Mouse (Mus musculus): ENCODE results near the gene Armc9. TPM values are rescaled to one million over a fixed set of nuclear protein-coding genes. Genes with fewer than 3 reads are reported as not detected.

Armc9 gene
- polyA plus RNA-seq, 1 experiment from 2014 or later = 13.7 TPM

DNA sequence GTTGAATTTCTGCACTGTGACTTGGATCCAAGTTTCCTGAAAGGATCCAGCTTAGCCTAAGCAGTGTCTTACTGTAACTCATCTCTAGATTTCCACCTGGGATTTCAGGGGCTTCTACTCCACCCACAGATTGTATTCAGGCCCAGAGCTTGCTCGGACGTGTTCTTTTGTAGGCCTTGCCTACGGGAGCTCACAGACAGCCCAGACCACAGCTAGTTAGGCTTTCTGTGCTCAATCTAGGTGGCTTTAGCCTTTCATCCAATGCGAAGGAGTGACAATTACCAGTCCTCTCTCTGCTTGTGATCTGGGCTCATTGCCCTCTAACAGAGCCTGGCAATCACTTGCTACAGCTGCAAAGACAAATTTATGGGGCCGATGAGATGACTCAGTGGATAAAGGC is 8.3 kb upstream of the Armc9 start:
- H3K27ac ChIP-seq (replicated peaks) = no peak overlapping the region
- ATAC-seq (ENCODE audit: extremely low read depth, insufficient number of reproducible peaks, low FRiP score, low TSS enrichment) = no peak

DNA sequence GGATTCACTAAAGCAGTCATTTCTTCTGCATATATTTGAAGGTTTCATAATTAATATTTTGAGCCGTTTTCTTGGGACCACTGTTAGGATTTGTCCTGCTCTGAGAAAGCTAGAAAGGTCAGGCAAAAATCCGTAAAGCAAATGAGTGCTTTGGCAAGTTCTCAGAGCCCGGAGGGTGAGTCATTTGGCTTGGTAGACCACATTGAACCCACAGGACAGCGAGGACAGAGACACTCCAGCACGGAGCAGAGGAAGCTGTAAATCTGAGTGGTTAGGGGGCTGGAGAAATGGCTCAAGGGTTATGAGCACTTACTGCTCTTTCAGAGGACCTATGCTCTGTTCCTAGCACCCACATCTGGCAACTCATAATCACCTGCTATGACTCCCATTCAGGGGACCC is 7.0 kb upstream of the Armc9 start:
- WGBS = 66% methylated on average over 5 of the region's 5 CpGs
- H3K27me3 ChIP-seq (replicated peaks) = no peaks in the 10 kb centered on the region

More for the DNA sequence above, 8.3 kb upstream of the Armc9 start:
- H3K27me3 ChIP-seq (replicated peaks) = no peaks in the 10 kb centered on the region
- peaks cover 7% of the 10 kb centered on the region; the same call in 1 of the 2 replicates for H3K36me3 ChIP-seq
- 81% methylated on average over 5 of the region's 5 CpGs for WGBS
- H3K4me2 ChIP-seq = no peak overlapping the region
- no peaks in the 10 kb centered on the region for H3K9me3 ChIP-seq
- 0 out of 2 replicates have a peak, but pooled peaks cover 11% of the 10 kb centered on the region for H3K4me1 ChIP-seq
- no peak overlapping the region for H3K9ac ChIP-seq
- H3K4me3 ChIP-seq = no peak overlapping the region

DNA sequence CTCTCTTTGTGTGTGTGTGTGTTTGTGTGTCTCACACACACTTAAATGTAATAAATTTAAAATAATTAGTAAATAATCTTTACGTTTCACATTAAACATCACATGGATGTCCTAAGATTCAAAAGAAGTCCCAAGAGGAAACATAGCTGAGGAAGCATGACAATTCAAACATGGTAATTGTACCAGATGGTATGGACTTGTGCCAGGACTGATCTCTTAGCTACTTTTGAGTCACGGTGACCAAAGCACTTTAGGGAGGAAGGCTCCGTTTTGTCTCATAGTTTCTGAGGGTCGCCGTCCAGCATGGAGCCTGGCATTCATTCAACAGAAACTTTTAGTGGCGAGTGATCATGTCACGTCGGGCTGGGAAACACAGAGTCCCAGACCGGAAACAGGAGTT is 6.4 kb upstream of the Armc9 start:
- H3K4me2 ChIP-seq = no peak overlapping the region
- no peak overlapping the region for H3K4me3 ChIP-seq
- no peaks in the 10 kb centered on the region for H3K9me3 ChIP-seq
- H3K27ac ChIP-seq (replicated peaks) = no peak overlapping the region
- no peak overlapping the region for H3K9ac ChIP-seq
- no peak for ATAC-seq (ENCODE audit: extremely low read depth, insufficient number of reproducible peaks, low FRiP score, low TSS enrichment)
- H3K4me1 ChIP-seq = 0 out of 2 replicates have a peak, but pooled peaks cover 7% of the 10 kb centered on the region
- WGBS = 65% methylated on average over 9 of the region's 9 CpGs
- H3K36me3 ChIP-seq = no peaks in the 10 kb centered on the region
- H3K27me3 ChIP-seq (replicated peaks) = no peaks in the 10 kb centered on the region

More for the DNA sequence above, 7.0 kb upstream of the Armc9 start:
- no peak for ATAC-seq (ENCODE audit: extremely low read depth, insufficient number of reproducible peaks, low FRiP score, low TSS enrichment)
- Histone ChIP-seq H3K36me3 (0 out of 2 replicates have a peak, but pooled peaks cover 2% of the 10 kb centered on the region), H3K9me3 (no peaks in the 10 kb centered on the region), H3K9ac (no peak overlapping the region), H3K4me1 (0 out of 2 replicates have a peak, but pooled peaks cover 7% of the 10 kb centered on the region), H3K4me3 (no peak overlapping the region), H3K27ac (replicated peaks) (no peak overlapping the region), H3K4me2 (no peak overlapping the region)

DNA sequence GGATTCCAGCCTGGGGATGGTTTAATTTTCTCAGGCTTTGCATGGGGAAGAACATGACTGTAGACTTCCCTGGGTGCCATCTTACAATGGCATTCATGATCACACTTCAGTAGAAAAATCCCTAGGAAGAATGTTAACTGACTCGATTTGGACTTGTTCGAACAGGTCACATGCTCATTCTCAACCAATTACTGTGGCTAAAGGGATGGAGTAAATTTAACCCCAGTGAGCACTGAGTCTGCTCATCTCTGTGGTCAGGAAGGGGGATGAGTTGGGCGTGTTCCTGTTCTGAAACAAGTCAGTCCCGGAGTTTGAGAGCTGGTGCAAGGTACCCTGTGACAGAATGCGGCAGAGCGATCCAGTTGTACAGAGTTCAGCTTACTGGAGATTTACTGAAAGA is 3.7 kb upstream of the Armc9 start:
- Histone ChIP-seq H3K9ac (no peak overlapping the region), H3K27ac (replicated peaks) (no peak overlapping the region), H3K27me3 (replicated peaks) (no peaks in the 10 kb centered on the region), H3K9me3 (no peaks in the 10 kb centered on the region), H3K4me1 (peaks cover 18% of the 10 kb centered on the region), H3K4me2 (no peak overlapping the region), H3K4me3 (no peak overlapping the region), H3K36me3 (no peaks in the 10 kb centered on the region)
- ATAC-seq (ENCODE audit: extremely low read depth, insufficient number of reproducible peaks, low FRiP score, low TSS enrichment) = no peak
- 67% methylated on average over 6 of the region's 6 CpGs for WGBS

DNA sequence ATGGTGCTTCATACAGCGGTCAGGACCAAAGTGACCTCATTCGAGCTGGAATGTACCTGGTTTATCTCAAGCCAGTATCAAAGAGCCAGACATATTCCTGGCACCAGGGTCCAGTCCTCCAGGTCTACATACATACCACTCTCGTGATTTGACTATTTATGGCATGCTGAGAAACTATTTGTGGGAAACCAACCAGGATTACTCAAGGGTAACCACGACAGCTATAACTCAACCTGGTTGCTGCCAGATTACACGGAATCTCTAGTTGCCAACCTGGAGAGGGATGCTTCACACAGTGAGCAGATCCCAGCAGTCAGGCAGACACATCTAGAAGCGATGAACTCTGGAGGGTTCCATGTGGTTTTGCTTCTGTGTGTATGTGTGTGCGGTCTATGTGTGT is 3.2 kb upstream of the Armc9 start:
- ATAC-seq (ENCODE audit: extremely low read depth, insufficient number of reproducible peaks, low FRiP score, low TSS enrichment) = no peak
- Histone ChIP-seq H3K27me3 (replicated peaks) (no peaks in the 10 kb centered on the region), H3K27ac (replicated peaks) (no peak overlapping the region), H3K4me3 (no peak overlapping the region), H3K36me3 (no peaks in the 10 kb centered on the region), H3K9ac (no peak overlapping the region), H3K4me2 (no peak overlapping the region), H3K4me1 (peaks cover 18% of the 10 kb centered on the region), H3K9me3 (no peaks in the 10 kb centered on the region)
- 51% methylated on average over 7 of the region's 7 CpGs for WGBS

DNA sequence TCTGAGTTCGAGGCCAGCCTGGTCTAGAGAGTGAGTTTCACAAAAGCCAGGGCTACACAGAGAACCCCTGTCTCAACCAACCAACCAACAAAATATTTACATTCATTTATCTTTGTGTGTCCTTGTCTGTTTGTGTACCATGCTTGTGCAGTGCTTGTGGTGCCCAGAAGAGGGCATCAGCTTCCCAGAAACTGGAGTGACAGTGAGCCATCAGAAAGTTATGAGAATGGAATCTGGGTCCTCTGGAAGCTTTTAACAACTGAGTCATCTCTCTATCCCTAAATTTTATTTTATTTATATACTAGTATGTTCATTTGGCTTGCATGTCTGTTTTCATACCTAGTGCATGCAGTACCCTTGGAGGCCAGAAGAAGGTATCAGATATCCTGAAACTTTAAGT is 2.0 kb upstream of the Armc9 start:
- H3K9me3 ChIP-seq = no peaks in the 10 kb centered on the region
- no peak for ATAC-seq (ENCODE audit: extremely low read depth, insufficient number of reproducible peaks, low FRiP score, low TSS enrichment)

DNA sequence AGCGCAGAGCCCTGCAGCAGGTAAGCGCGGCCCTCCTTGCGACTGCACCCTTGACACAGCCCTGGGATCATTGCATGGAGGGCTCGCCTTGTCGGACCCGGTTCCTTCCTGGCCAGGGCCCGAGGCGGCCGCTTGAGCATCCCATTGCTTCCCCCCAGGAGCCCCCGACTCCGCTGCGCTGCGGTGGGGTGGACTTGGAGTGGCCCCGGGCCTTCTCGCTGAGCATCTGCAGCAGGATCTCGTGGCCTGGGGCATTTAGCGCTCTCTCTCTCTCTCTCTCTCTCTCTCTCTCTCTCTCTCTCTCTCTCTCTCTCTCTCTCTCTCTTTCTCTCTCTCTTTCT is 214 bp downstream of the Armc9 start:
- H3K27ac ChIP-seq (replicated peaks) = no peak overlapping the region; the same call in 1 of the 2 replicates
- H3K4me2 ChIP-seq = peak overlapping the region; percentile 87
- H3K9ac ChIP-seq = peak overlapping the region; percentile 89
- ATAC-seq (ENCODE audit: extremely low read depth, insufficient number of reproducible peaks, low FRiP score, low TSS enrichment) = no peak
- H3K36me3 ChIP-seq = peaks cover 15% of the 10 kb centered on the region; the same call in 1 of the 2 replicates
- H3K4me3 ChIP-seq = peak overlapping the region; percentile 92
- peaks cover 18% of the 10 kb centered on the region for H3K4me1 ChIP-seq
- H3K27me3 ChIP-seq (replicated peaks) = no peaks in the 10 kb centered on the region
- no peaks in the 10 kb centered on the region for H3K9me3 ChIP-seq
- WGBS = under 1% methylated on average over 18 of the region's 18 CpGs

More for the DNA sequence above, 2.0 kb upstream of the Armc9 start:
- WGBS = 85% methylated on average over 1 of the region's 1 CpGs
- Histone ChIP-seq H3K27ac (replicated peaks) (no peak overlapping the region), H3K4me3 (no peak overlapping the region), H3K9ac (no peak overlapping the region), H3K4me1 (peaks cover 18% of the 10 kb centered on the region), H3K36me3 (no peaks in the 10 kb centered on the region), H3K27me3 (replicated peaks) (no peaks in the 10 kb centered on the region), H3K4me2 (no peak overlapping the region)

DNA sequence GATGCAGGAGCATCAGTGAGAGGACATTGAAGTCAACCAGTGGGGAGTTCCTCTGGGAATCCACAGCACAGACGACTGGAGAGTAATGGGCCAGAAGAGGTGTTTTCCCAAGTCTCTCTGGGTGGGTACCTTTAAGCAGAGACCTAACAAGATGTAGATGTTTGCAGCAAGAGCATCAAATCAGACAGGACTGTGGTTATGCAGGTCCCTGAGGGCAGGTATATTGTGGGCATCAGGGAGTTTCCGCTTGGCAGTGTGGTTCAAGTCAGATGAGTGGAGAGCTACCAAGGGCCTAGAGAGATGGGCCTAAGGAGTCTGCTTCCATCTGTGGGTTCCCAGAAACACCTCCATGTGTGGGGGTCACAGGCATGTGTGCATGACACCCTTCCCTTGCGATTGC is 1.5 kb downstream of the Armc9 start:
- no peak for ATAC-seq (ENCODE audit: extremely low read depth, insufficient number of reproducible peaks, low FRiP score, low TSS enrichment)
- H3K9me3 ChIP-seq = no peaks in the 10 kb centered on the region
- 75% methylated on average over 3 of the region's 3 CpGs for WGBS
- H3K27ac ChIP-seq (replicated peaks) = no peak overlapping the region
- H3K9ac ChIP-seq = no peak overlapping the region
- H3K4me3 ChIP-seq = no peak overlapping the region
- H3K4me2 ChIP-seq = no peak overlapping the region
- H3K27me3 ChIP-seq (replicated peaks) = no peaks in the 10 kb centered on the region
- peaks cover 28% of the 10 kb centered on the region for H3K36me3 ChIP-seq
- H3K4me1 ChIP-seq = peaks cover 14% of the 10 kb centered on the region

DNA sequence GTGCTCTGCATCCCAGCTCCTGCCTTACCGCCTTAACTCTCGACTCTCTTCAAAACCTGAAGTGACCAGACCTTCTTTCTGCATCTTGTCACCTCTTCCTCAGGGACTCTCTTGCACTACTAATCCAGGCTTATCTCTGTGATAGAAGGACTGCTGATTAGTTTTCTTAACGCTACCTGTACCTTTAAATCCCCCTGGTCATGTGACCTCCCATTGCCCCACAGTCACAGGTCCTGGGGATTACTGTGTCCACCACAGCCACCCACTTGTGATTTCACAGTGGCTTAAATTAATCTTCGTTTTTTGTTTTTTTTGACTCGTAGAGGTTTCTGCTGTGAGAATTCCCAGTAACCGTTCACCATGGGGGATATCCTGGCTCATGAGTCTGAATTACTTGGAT is 2.0 kb downstream of the Armc9 start:
- WGBS = 69% methylated on average over 6 of the region's 6 CpGs
- Histone ChIP-seq H3K4me1 (peaks cover 15% of the 10 kb centered on the region), H3K27ac (replicated peaks) (no peak overlapping the region), H3K4me2 (no peak overlapping the region), H3K27me3 (replicated peaks) (no peaks in the 10 kb centered on the region), H3K9me3 (no peaks in the 10 kb centered on the region), H3K36me3 (peaks cover 33% of the 10 kb centered on the region), H3K4me3 (no peak overlapping the region), H3K9ac (no peak overlapping the region)
- no peak for ATAC-seq (ENCODE audit: extremely low read depth, insufficient number of reproducible peaks, low FRiP score, low TSS enrichment)

DNA sequence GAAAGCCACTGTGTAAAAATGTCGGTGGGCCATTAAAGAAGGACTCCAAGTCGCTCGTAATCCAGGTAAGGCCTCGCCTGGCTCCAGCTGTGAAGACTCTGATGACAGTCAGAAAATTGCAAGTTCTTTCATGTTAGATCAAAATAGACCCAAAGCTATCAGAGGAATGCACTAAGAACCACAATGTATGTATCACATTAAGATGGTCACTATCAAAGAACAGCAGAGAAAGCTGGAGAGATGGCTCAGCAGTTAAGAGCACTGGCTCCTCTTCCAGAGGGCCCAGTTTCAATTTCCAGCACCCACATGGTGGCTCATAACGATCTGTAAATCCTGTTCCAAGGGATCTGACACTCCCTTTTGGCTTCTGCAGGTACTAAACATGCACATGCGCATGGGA is 5.5 kb downstream of the Armc9 start:
- Histone ChIP-seq H3K4me1 (peaks cover 9% of the 10 kb centered on the region), H3K9ac (no peak overlapping the region), H3K27me3 (replicated peaks) (no peaks in the 10 kb centered on the region), H3K4me3 (no peak overlapping the region), H3K9me3 (no peaks in the 10 kb centered on the region), H3K4me2 (no peak overlapping the region), H3K36me3 (peaks cover 65% of the 10 kb centered on the region), H3K27ac (replicated peaks) (no peak overlapping the region)
- 90% methylated on average over 6 of the region's 6 CpGs for WGBS
- no peak for ATAC-seq (ENCODE audit: extremely low read depth, insufficient number of reproducible peaks, low FRiP score, low TSS enrichment)

DNA sequence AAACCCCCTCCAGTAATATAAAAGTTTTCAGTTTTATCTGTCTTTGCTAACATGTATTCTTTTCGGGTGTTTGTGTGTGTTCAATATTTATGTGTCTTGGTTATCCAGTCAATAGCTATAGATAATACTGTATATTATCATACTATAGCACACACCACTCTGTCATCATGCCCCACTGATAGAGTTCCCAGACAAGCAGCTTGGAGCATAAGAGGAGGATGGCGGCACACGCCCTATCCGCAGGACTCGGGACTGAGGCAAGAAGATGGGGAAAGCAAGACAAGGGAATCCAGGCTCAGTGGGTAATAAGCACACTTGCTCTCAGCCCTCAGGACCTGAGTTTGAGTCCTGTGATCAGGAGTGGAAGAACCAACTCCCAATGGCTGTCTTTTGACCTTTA is 5.9 kb downstream of the Armc9 start:
- Histone ChIP-seq H3K4me2 (no peak overlapping the region), H3K9ac (no peak overlapping the region), H3K9me3 (no peaks in the 10 kb centered on the region), H3K27ac (replicated peaks) (no peak overlapping the region), H3K4me1 (peaks cover 5% of the 10 kb centered on the region), H3K4me3 (no peak overlapping the region), H3K27me3 (replicated peaks) (no peaks in the 10 kb centered on the region), H3K36me3 (peaks cover 69% of the 10 kb centered on the region)
- no peak for ATAC-seq (ENCODE audit: extremely low read depth, insufficient number of reproducible peaks, low FRiP score, low TSS enrichment)
- 80% methylated on average over 5 of the region's 5 CpGs for WGBS

DNA sequence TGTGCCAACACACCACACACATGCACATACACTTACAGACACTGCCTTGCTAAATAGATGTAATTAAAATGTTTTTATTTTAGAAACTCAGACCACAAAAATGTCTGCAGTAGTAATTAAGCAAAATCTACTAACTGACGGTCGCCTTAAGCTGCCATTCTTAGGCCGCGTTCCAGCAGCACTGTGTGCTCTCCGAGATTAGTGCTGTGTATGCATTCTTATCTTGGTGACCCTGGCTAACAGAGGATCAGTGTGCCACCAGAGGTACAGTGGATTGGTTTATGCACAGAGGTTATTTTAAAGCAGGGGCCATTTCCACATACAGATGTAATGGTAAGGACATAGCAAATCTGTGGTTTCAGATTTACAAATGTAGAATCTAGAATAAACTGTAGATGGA is 6.5 kb downstream of the Armc9 start:
- no peaks in the 10 kb centered on the region for H3K27me3 ChIP-seq (replicated peaks)
- 0 out of 2 replicates have a peak, but pooled peaks cover 3% of the 10 kb centered on the region for H3K4me1 ChIP-seq
- ATAC-seq (ENCODE audit: extremely low read depth, insufficient number of reproducible peaks, low FRiP score, low TSS enrichment) = no peak
- no peak overlapping the region for H3K4me2 ChIP-seq
- H3K36me3 ChIP-seq = peaks cover 70% of the 10 kb centered on the region
- H3K4me3 ChIP-seq = no peak overlapping the region
- 53% methylated on average over 5 of the region's 5 CpGs for WGBS
- H3K27ac ChIP-seq (replicated peaks) = no peak overlapping the region
- H3K9ac ChIP-seq = no peak overlapping the region
- H3K9me3 ChIP-seq = no peaks in the 10 kb centered on the region

All from heart, embryonic 13.5 days (tissue).